19 mouse cellular contexts compared by ENCODE assay signal in genomic region chr12:108305172-108305571, GRCm38 (mm10). TPM values are rescaled to one million over a fixed set of nuclear protein-coding genes. Genes with fewer than 3 reads are reported as not detected.
A peak's percentile ranks its signal among the peaks of the same experiment; 100 is the strongest.
DNase-seq lines count a peak whose midpoint lies in the region; ATAC-seq lines count a peak whose summit lies in the region.
"Had no signal": no experiment of that assay in that cellular context is flagged by ENCODE, and none has a peak within 500 bp of the region (broad histone marks: within the 10 kb centered on the region; RNA-seq: fewer than 3 reads in every experiment).

No protein-coding gene starts in this region.

- ATAC-seq in hindbrain, embryonic 11.5 days (ENCODE audit: low FRiP score) = no peak
- ATAC-seq in neural tube, embryonic 15.5 days (ENCODE audit: low FRiP score) = 0 out of 2 replicates have a peak, but pooled peaks have one; percentile 22
- ATAC-seq in limb, embryonic 13.5 days (ENCODE audit: low FRiP score, low read depth) = no peak
- ATAC-seq in CD4-positive, CD25-positive, alpha-beta regulatory T cell, adult 4 months = no peak
- ATAC-seq: inflammation-experienced regulatory T-cells, adult 6 months had no signal

- H3K4me3 ChIP-seq in hindbrain, embryonic 10.5 days = no peak overlapping the region
- H3K4me3 ChIP-seq in hindbrain, embryonic 11.5 days (ENCODE audit: low read depth, low read length) = no peak overlapping the region
- H3K4me3 ChIP-seq in neural tube, embryonic 15.5 days (replicated peaks) = no peak overlapping the region
- H3K4me3 ChIP-seq in limb, embryonic 13.5 days = peak overlapping the region; percentile 53; the same call in 1 of the 2 replicates
- H3K4me3 ChIP-seq: erythroblast, embryonic 14.5 days had no signal

- no peaks in the 10 kb centered on the region for H3K36me3 ChIP-seq in hindbrain, embryonic 10.5 days
- no peaks in the 10 kb centered on the region for H3K36me3 ChIP-seq in hindbrain, embryonic 11.5 days (ENCODE audit: control insufficient read depth, insufficient read depth, low read length)
- no peaks in the 10 kb centered on the region for H3K36me3 ChIP-seq in neural tube, embryonic 15.5 days
- no peaks in the 10 kb centered on the region for H3K36me3 ChIP-seq in limb, embryonic 13.5 days
- H3K36me3 ChIP-seq: embryonic facial prominence, embryonic 15.5 days; forebrain, embryonic 10.5 days; G1E; heart, embryonic 15.5 days; hindbrain, embryonic 12.5 days had no signal

- H3K27ac ChIP-seq in hindbrain, embryonic 10.5 days = peak overlapping the region; percentile 16; the same call in 1 of the 2 replicates
- no peak overlapping the region for H3K27ac ChIP-seq in hindbrain, embryonic 11.5 days (ENCODE audit: low read depth, low read length)
- H3K27ac ChIP-seq in neural tube, embryonic 15.5 days (replicated peaks) = no peak overlapping the region
- H3K27ac ChIP-seq in limb, embryonic 13.5 days = no peak overlapping the region
- H3K27ac ChIP-seq: embryonic facial prominence, embryonic 15.5 days; heart, adult 2 months; heart, embryonic 15.5 days; hindbrain, embryonic 12.5 days had no signal

- 78% methylated on average over 8 of the region's 8 CpGs for WGBS in hindbrain, embryonic 10.5 days
- 74% methylated on average over 8 of the region's 8 CpGs for WGBS in hindbrain, embryonic 11.5 days
- 76% methylated on average over 8 of the region's 8 CpGs for WGBS in neural tube, embryonic 15.5 days
- WGBS in limb, embryonic 13.5 days = 69% methylated on average over 8 of the region's 8 CpGs

- peaks cover 55% of the 10 kb centered on the region for H3K27me3 ChIP-seq in hindbrain, embryonic 10.5 days (ENCODE audit: insufficient read depth, poor library complexity, severe bottlenecking)
- H3K27me3 ChIP-seq in hindbrain, embryonic 11.5 days (ENCODE audit: control insufficient read depth, insufficient read depth, low read length) = 0 out of 2 replicates have a peak, but pooled peaks cover 2% of the 10 kb centered on the region
- H3K27me3 ChIP-seq in neural tube, embryonic 15.5 days (replicated peaks) = peaks cover 5% of the 10 kb centered on the region; the same call in 1 of the 2 replicates
- peaks cover 57% of the 10 kb centered on the region for H3K27me3 ChIP-seq in limb, embryonic 13.5 days

- DNase-seq in hindbrain, embryonic 10.5 days (ENCODE audit: low spot score) = no peak
- no peak for DNase-seq in hindbrain, embryonic 11.5 days (ENCODE audit: low spot score)
- DNase-seq in neural tube, embryonic 10.5 days (ENCODE audit: extremely low spot score, low spot score) = no peak
- no peak for DNase-seq in c-Kit-positive CD71-positive TER-119-positive erythroid progenitor cells, embryonic 14.5 days (ENCODE audit: low spot score)
- DNase-seq: adrenal gland, postnatal 10 days; cerebellum, adult 2 months; gastrocnemius, postnatal 10 days; heart, adult 2 months; heart, postnatal 14 days had no signal

- H3K4me2 ChIP-seq in hindbrain, embryonic 11.5 days (replicated peaks; ENCODE audit: low read depth, low read length) = no peak overlapping the region
- H3K4me2 ChIP-seq in neural tube, embryonic 15.5 days = no peak overlapping the region
- peak overlapping the region; percentile 99; the same call in 1 of the 2 replicates for H3K4me2 ChIP-seq in limb, embryonic 13.5 days (replicated peaks)

- H3K9ac ChIP-seq in hindbrain, embryonic 11.5 days (ENCODE audit: low read depth, low read length) = no peak overlapping the region
- H3K9ac ChIP-seq in neural tube, embryonic 15.5 days (replicated peaks) = no peak overlapping the region
- no peak overlapping the region for H3K9ac ChIP-seq in limb, embryonic 13.5 days

- H3K9me3 ChIP-seq in hindbrain, embryonic 10.5 days = no peaks in the 10 kb centered on the region
- H3K9me3 ChIP-seq in hindbrain, embryonic 11.5 days (ENCODE audit: control insufficient read depth, low read length) = no peaks in the 10 kb centered on the region
- H3K9me3 ChIP-seq in neural tube, embryonic 15.5 days (replicated peaks) = no peaks in the 10 kb centered on the region
- no peaks in the 10 kb centered on the region for H3K9me3 ChIP-seq in limb, embryonic 13.5 days
- H3K9me3 ChIP-seq: embryonic facial prominence, embryonic 15.5 days; forebrain, embryonic 10.5 days; heart, embryonic 15.5 days; hindbrain, embryonic 12.5 days had no signal

- peaks cover 63% of the 10 kb centered on the region for H3K4me1 ChIP-seq in hindbrain, embryonic 10.5 days (replicated peaks)
- peaks cover 5% of the 10 kb centered on the region; the same call in 1 of the 2 replicates for H3K4me1 ChIP-seq in hindbrain, embryonic 11.5 days (replicated peaks; ENCODE audit: control insufficient read depth, insufficient read depth, low read length)
- H3K4me1 ChIP-seq in neural tube, embryonic 15.5 days = peaks cover 18% of the 10 kb centered on the region
- peaks cover 21% of the 10 kb centered on the region for H3K4me1 ChIP-seq in limb, embryonic 13.5 days

RNA-seq across cellular contexts. Expression of gene Hhipl1, which starts 0.9 kb away (rescaled TPM):
- polyA plus RNA-seq in hindbrain, embryonic 10.5 days (2016; fragmentation: Nextera tagmentation; extraction: Ambion mirVana) = 3.0 and 3.2 TPM in 2 replicates
- 1.2 and 1.8 TPM in 2 replicates for polyA plus RNA-seq in hindbrain, embryonic 11.5 days (2014; fragmentation: Nextera tagmentation; extraction: Ambion mirVana)
- 2.7 and 3.2 TPM in 2 replicates for polyA plus RNA-seq in neural tube, embryonic 15.5 days (2015; fragmentation: Nextera tagmentation; extraction: Ambion mirVana)
- 0.83 and 1.1 TPM in 2 replicates for polyA plus RNA-seq in limb, embryonic 13.5 days (2015; fragmentation: Nextera tagmentation; extraction: Ambion mirVana)
- not detected for polyA plus RNA-seq in CD4-positive, CD25-positive, alpha-beta regulatory T cell, adult 4 months (2017; shearing (Covaris generic))
- polyA plus RNA-seq: erythroblast, embryonic 14.5 days; G1E; inflammation-experienced regulatory T-cells, adult 6 months had no signal

RNA-seq across cellular contexts. Expression of gene Cyp46a1, which starts 29.0 kb away (rescaled TPM):
- polyA plus RNA-seq in hindbrain, embryonic 10.5 days (2016; fragmentation: Nextera tagmentation; extraction: Ambion mirVana) = 17.8 and 19.1 TPM in 2 replicates
- 11.0 and 11.7 TPM in 2 replicates for polyA plus RNA-seq in hindbrain, embryonic 11.5 days (2014; fragmentation: Nextera tagmentation; extraction: Ambion mirVana)
- 29.5 and 33.2 TPM in 2 replicates for polyA plus RNA-seq in neural tube, embryonic 15.5 days (2015; fragmentation: Nextera tagmentation; extraction: Ambion mirVana)
- polyA plus RNA-seq in limb, embryonic 13.5 days (2015; fragmentation: Nextera tagmentation; extraction: Ambion mirVana) = 7.2 and 8.8 TPM in 2 replicates
- not detected for polyA plus RNA-seq in CD4-positive, CD25-positive, alpha-beta regulatory T cell, adult 4 months (2017; shearing (Covaris generic))
- polyA plus RNA-seq: erythroblast, embryonic 14.5 days; G1E; inflammation-experienced regulatory T-cells, adult 6 months had no signal

RNA-seq across cellular contexts. Expression of gene Ccdc85c, which starts 29.9 kb away (rescaled TPM):
- 14.3 and 16.0 TPM in 2 replicates for polyA plus RNA-seq in hindbrain, embryonic 10.5 days (2016; fragmentation: Nextera tagmentation; extraction: Ambion mirVana)
- 17.2 and 17.8 TPM in 2 replicates for polyA plus RNA-seq in hindbrain, embryonic 11.5 days (2014; fragmentation: Nextera tagmentation; extraction: Ambion mirVana)
- polyA plus RNA-seq in neural tube, embryonic 15.5 days (2015; fragmentation: Nextera tagmentation; extraction: Ambion mirVana) = 10.5 and 11.9 TPM in 2 replicates
- 6.6 and 6.9 TPM in 2 replicates for polyA plus RNA-seq in limb, embryonic 13.5 days (2015; fragmentation: Nextera tagmentation; extraction: Ambion mirVana)
- polyA plus RNA-seq in CD4-positive, CD25-positive, alpha-beta regulatory T cell, adult 4 months (2017; shearing (Covaris generic)) = under 1 TPM; 0.27 to 0.46 TPM
- polyA plus RNA-seq: G1E had no signal
